Mouse (Mus musculus): ENCODE results near the gene Fam19a2.

GRCm38 (mm10) chr10:123268568-123268967 is 4.8 kb downstream of the Fam19a2 start:
- TF ChIP-seq CTCF (IDR thresholded peaks at IDR 0.05; ENCODE audit: borderline replicate concordance, control insufficient read depth, extremely low read depth, insufficient read depth, low read length, poor library complexity) (no peak), POLR2A (IDR thresholded peaks at IDR 0.05; ENCODE audit: control insufficient read depth, extremely low read depth, insufficient read depth, low read length, poor library complexity) (no peak)
